Mouse (Mus musculus): ENCODE measurements around the gene Gm11639. TPM values are rescaled to one million over a fixed set of nuclear protein-coding genes. Genes with fewer than 3 reads are reported as not detected.

The Gm11639 gene
- 0.02 TPM in 2 replicates for polyA plus RNA-seq (2012; rRNA removed)

GRCm38 (mm10) chr11:104685548-104685947 lies at the start of gene Gm11639:
TSS of gene Gm11639 (plus strand) at chr11:104685707.

GRCm38 (mm10) chr11:105063292-105063691 lies 377.8 kb downstream of the Gm11639 start, which contains the start of gene Efcab3:
TSS of gene Efcab3 (plus strand) at chr11:105063592.

DNA sequence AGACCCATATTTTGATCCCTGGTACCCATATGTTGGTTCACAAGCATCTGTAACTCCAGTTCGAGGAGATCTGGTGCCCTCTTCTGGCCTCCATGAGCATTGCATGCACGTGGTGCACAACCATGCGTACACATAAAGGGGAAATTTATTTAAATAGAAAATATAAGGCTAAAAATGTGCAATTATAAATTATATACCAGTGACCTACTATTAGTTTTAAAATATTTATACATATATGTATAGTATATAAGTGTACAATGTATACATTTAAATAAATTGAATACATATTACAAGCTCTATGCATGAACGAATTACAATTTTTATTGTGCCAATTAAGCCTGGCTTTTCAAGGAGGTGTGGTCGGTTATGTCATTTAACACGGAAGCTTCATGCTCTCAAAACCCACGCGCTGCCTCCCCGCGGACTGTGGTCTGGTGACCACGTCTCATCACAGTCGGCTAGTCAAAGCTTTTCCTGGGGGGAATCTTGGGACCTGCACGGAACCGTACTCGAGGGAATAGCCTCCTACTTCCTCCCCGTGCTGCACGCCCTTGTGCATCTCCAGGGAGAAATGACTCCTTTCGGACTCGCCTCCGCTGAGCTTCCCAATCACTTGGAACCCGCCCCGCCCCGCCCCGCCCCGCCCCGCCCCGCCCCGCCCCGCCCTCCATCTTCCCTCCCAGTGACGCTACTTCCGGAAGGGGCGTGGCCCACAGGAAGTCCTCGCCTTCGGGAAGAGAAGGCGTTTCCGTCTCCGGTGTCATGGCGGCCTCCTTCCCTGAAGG lies 440.4 kb downstream of the Gm11639 start, which contains the start of gene Mettl2:
TSS of gene Mettl2 (plus strand) at position 691 of the 785 bp plus-strand sequence.

GRCm38 (mm10) chr11:105146593-105146992 lies 461.1 kb downstream of the Gm11639 start, which contains the start of gene Gm10842:
TSS of gene Gm10842 (plus strand) at chr11:105146893.

Other genes starting within 250 kb of the Gm11639 start
- 11.8 and 12.4 TPM in 2 replicates for gene Kansl1, start 216.8 kb upstream of the Gm11639 start, polyA plus RNA-seq (2012; rRNA removed)
- 12.5 and 14.0 TPM in 2 replicates for gene Cdc27, start 135.1 kb upstream of the Gm11639 start, polyA plus RNA-seq (2012; rRNA removed)
- 0.84 and 10.6 TPM in 2 replicates for gene Myl4, start 135.0 kb upstream of the Gm11639 start, polyA plus RNA-seq (2012; rRNA removed)
- gene Itgb3, start 77.7 kb upstream of the Gm11639 start, polyA plus RNA-seq (2012; rRNA removed), result 11.1 and 12.1 TPM in 2 replicates

All from liver, embryonic 14 days (tissue).